Mouse (Mus musculus): Measurements from ENCODE around the gene Tmem102. TPM values are rescaled to one million over a fixed set of nuclear protein-coding genes. Genes with fewer than 3 reads are reported as not detected.

The Tmem102 gene
- polyA plus RNA-seq, 1 experiment from 2014 or later: 19.9 TPM

GRCm38 (mm10) chr11:69781828-69782227, 23.6 kb downstream of the Tmem102 start:
- H3K9ac ChIP-seq: no peak overlapping the region
- 27% methylated on average over 4 of the region's 4 CpGs for WGBS

DNA sequence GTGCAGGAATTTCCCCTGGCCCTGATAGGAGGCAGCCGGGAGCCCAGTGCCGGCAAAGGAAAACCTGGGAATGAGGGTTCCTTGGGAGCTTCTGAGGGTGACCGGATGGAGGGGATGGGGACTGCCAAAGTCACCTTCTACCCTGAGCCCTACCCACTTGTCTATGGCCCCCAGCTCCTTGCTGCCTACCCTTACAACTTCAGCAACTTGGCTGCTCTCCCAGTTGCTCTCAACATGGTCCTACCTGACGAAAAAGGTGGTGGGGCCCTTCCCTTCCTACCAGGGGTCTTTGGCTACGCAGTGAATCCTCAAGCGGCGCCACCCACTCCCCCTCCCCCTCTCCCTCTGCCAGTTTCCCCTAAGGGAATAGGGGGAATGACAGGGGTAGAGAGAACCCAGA, 26.4 kb downstream of the Tmem102 start:
- 44% methylated on average over 7 of the region's 7 CpGs for WGBS
- H3K27me3 ChIP-seq (replicated peaks): no peaks in the 10 kb centered on the region
- no peak for ATAC-seq (ENCODE audit: insufficient read depth, low FRiP score, low read depth)
- H3K9me3 ChIP-seq: no peaks in the 10 kb centered on the region
- H3K9ac ChIP-seq: no peak overlapping the region
- 0 out of 2 replicates have a peak, but pooled peaks cover 5% of the 10 kb centered on the region for H3K4me1 ChIP-seq
- H3K36me3 ChIP-seq: no peaks in the 10 kb centered on the region; the same call in 1 of the 2 replicates
- H3K27ac ChIP-seq: no peak overlapping the region
- H3K4me3 ChIP-seq (replicated peaks): no peak overlapping the region
- H3K4me2 ChIP-seq: no peak overlapping the region

More at GRCm38 (mm10) chr11:69781828-69782227, 23.6 kb downstream of the Tmem102 start:
- H3K9me3 ChIP-seq: no peaks in the 10 kb centered on the region
- no peaks in the 10 kb centered on the region for H3K27me3 ChIP-seq (replicated peaks)
- H3K27ac ChIP-seq: no peak overlapping the region
- no peaks in the 10 kb centered on the region; the same call in 1 of the 2 replicates for H3K36me3 ChIP-seq
- H3K4me3 ChIP-seq (replicated peaks): no peak overlapping the region
- no peak overlapping the region for H3K4me2 ChIP-seq
- no peak for ATAC-seq (ENCODE audit: insufficient read depth, low FRiP score, low read depth)
- H3K4me1 ChIP-seq: 0 out of 2 replicates have a peak, but pooled peaks cover 5% of the 10 kb centered on the region

- Histone ChIP-seq H3K27me3 (replicated peaks) (no peaks in the 10 kb centered on the region), H3K4me3 (replicated peaks) (no peak overlapping the region), H3K36me3 (no peaks in the 10 kb centered on the region; the same call in 1 of the 2 replicates), H3K9me3 (no peaks in the 10 kb centered on the region), H3K27ac (no peak overlapping the region), H3K9ac (no peak overlapping the region), H3K4me2 (no peak overlapping the region), H3K4me1 (0 out of 2 replicates have a peak, but pooled peaks cover 5% of the 10 kb centered on the region)
- ATAC-seq (ENCODE audit: insufficient read depth, low FRiP score, low read depth): no peak
- 71% methylated on average over 23 of the region's 23 CpGs for WGBS
Observed at GRCm38 (mm10) chr11:69778258-69778982, 27.0 kb downstream of the Tmem102 start.

GRCm38 (mm10) chr11:69777504-69778257, 27.7 kb downstream of the Tmem102 start:
- H3K9ac ChIP-seq: no peak overlapping the region
- no peak overlapping the region for H3K4me3 ChIP-seq (replicated peaks)
- no peak overlapping the region for H3K4me2 ChIP-seq
- no peak overlapping the region for H3K27ac ChIP-seq
- no peaks in the 10 kb centered on the region for H3K9me3 ChIP-seq
- 0 out of 2 replicates have a peak, but pooled peaks cover 5% of the 10 kb centered on the region for H3K4me1 ChIP-seq
- H3K27me3 ChIP-seq (replicated peaks): no peaks in the 10 kb centered on the region
- 67% methylated on average over 26 of the region's 26 CpGs for WGBS
- H3K36me3 ChIP-seq: no peaks in the 10 kb centered on the region; the same call in 1 of the 2 replicates
- ATAC-seq (ENCODE audit: insufficient read depth, low FRiP score, low read depth): no peak

- WGBS: 76% methylated on average over 20 of the region's 20 CpGs
- no peak for ATAC-seq (ENCODE audit: insufficient read depth, low FRiP score, low read depth)
- no peaks in the 10 kb centered on the region for H3K27me3 ChIP-seq (replicated peaks)
- no peak overlapping the region for H3K9ac ChIP-seq
- H3K36me3 ChIP-seq: no peaks in the 10 kb centered on the region; the same call in 1 of the 2 replicates
- H3K9me3 ChIP-seq: no peaks in the 10 kb centered on the region
- no peak overlapping the region for H3K4me3 ChIP-seq (replicated peaks)
- 0 out of 2 replicates have a peak, but pooled peaks cover 5% of the 10 kb centered on the region for H3K4me1 ChIP-seq
- H3K27ac ChIP-seq: no peak overlapping the region
- H3K4me2 ChIP-seq: no peak overlapping the region
Observed at GRCm38 (mm10) chr11:69776488-69776887, 28.9 kb downstream of the Tmem102 start.

- ATAC-seq (ENCODE audit: insufficient read depth, low FRiP score, low read depth): no peak
- 66% methylated on average over 10 of the region's 10 CpGs for WGBS
- no peak overlapping the region for H3K27ac ChIP-seq
Observed at GRCm38 (mm10) chr11:69775716-69776115, 29.7 kb downstream of the Tmem102 start.

DNA sequence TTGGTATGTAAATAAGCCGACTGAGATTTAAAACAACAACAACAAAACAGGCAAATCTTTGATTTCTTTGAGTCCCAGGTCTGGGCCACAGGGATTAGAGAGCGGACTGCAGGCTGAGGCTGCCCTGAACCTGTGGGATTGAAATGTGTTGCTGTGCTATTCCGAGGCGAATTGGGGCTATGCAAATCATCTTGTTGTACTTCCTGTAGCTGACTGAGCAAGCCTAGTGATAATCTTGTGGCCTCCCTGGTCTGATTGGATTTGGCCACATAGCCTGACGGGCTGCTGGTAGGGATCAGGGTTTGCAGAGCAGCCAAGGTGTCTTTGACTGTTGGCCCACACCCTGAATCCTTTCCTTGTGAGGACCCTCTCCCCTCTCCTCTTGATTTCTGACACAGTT, 30.5 kb downstream of the Tmem102 start:
- 58% methylated on average over 5 of the region's 5 CpGs for WGBS
- H3K4me1 ChIP-seq: 0 out of 2 replicates have a peak, but pooled peaks cover 5% of the 10 kb centered on the region

More at GRCm38 (mm10) chr11:69775716-69776115, 29.7 kb downstream of the Tmem102 start:
- H3K4me2 ChIP-seq: no peak overlapping the region
- no peaks in the 10 kb centered on the region for H3K9me3 ChIP-seq
- H3K36me3 ChIP-seq: no peaks in the 10 kb centered on the region; the same call in 1 of the 2 replicates
- 0 out of 2 replicates have a peak, but pooled peaks cover 5% of the 10 kb centered on the region for H3K4me1 ChIP-seq
- no peak overlapping the region for H3K9ac ChIP-seq
- no peaks in the 10 kb centered on the region for H3K27me3 ChIP-seq (replicated peaks)
- H3K4me3 ChIP-seq (replicated peaks): no peak overlapping the region

GRCm38 (mm10) chr11:69767625-69767909, 37.9 kb downstream of the Tmem102 start:
- no peak for ATAC-seq (ENCODE audit: insufficient read depth, low FRiP score, low read depth)
- WGBS: 53% methylated on average over 4 of the region's 4 CpGs
- H3K27ac ChIP-seq: 0 out of 2 replicates have a peak overlapping the region, but pooled peaks have one; percentile 3

More for the DNA sequence above, 30.5 kb downstream of the Tmem102 start:
- no peak for ATAC-seq (ENCODE audit: insufficient read depth, low FRiP score, low read depth)
- no peak overlapping the region for H3K27ac ChIP-seq
- no peak overlapping the region for H3K9ac ChIP-seq
- H3K9me3 ChIP-seq: no peaks in the 10 kb centered on the region
- no peak overlapping the region for H3K4me3 ChIP-seq (replicated peaks)
- no peaks in the 10 kb centered on the region for H3K27me3 ChIP-seq (replicated peaks)
- no peak overlapping the region for H3K4me2 ChIP-seq
- H3K36me3 ChIP-seq: no peaks in the 10 kb centered on the region; the same call in 1 of the 2 replicates

GRCm38 (mm10) chr11:69766872-69767624, 38.4 kb downstream of the Tmem102 start:
- no peaks in the 10 kb centered on the region; the same call in 1 of the 2 replicates for H3K36me3 ChIP-seq
- peak overlapping the region; percentile 72 for H3K4me2 ChIP-seq
- H3K27ac ChIP-seq: peak overlapping the region; percentile 92; the same call in 1 of the 2 replicates
- 0 out of 2 replicates have a peak, but pooled peaks have one; percentile 15 for ATAC-seq (ENCODE audit: insufficient read depth, low FRiP score, low read depth)
- no peaks in the 10 kb centered on the region for H3K27me3 ChIP-seq (replicated peaks)
- H3K9me3 ChIP-seq: no peaks in the 10 kb centered on the region
- WGBS: 49% methylated on average over 13 of the region's 13 CpGs
- H3K9ac ChIP-seq: 0 out of 2 replicates have a peak overlapping the region, but pooled peaks have one; percentile 92
- H3K4me1 ChIP-seq: peaks cover 18% of the 10 kb centered on the region
- peak overlapping the region; percentile 88 for H3K4me3 ChIP-seq (replicated peaks)

More at GRCm38 (mm10) chr11:69767625-69767909, 37.9 kb downstream of the Tmem102 start:
- H3K4me2 ChIP-seq: peak overlapping the region; percentile 72
- no peaks in the 10 kb centered on the region for H3K9me3 ChIP-seq
- H3K36me3 ChIP-seq: no peaks in the 10 kb centered on the region; the same call in 1 of the 2 replicates
- 0 out of 2 replicates have a peak overlapping the region, but pooled peaks have one; percentile 88 for H3K4me3 ChIP-seq (replicated peaks)
- H3K4me1 ChIP-seq: peaks cover 18% of the 10 kb centered on the region
- H3K9ac ChIP-seq: no peak overlapping the region
- H3K27me3 ChIP-seq (replicated peaks): no peaks in the 10 kb centered on the region

- no peaks in the 10 kb centered on the region for H3K9me3 ChIP-seq
Observed at GRCm38 (mm10) chr11:69766126-69766609, 39.3 kb downstream of the Tmem102 start.

More at GRCm38 (mm10) chr11:69766126-69766609, 39.3 kb downstream of the Tmem102 start:
- Histone ChIP-seq H3K4me2 (peak overlapping the region; percentile 72), H3K4me3 (replicated peaks) (peak overlapping the region; percentile 88), H3K27me3 (replicated peaks) (no peaks in the 10 kb centered on the region), H3K4me1 (peaks cover 18% of the 10 kb centered on the region), H3K9ac (peak overlapping the region; percentile 92), H3K27ac (peak overlapping the region; percentile 92), H3K36me3 (no peaks in the 10 kb centered on the region; the same call in 1 of the 2 replicates)
- WGBS: under 1% methylated on average over 36 of the region's 37 CpGs
- peak; percentile 81 for ATAC-seq (ENCODE audit: insufficient read depth, low FRiP score, low read depth)

Data from stomach, embryonic 15.5 days (tissue).